Mouse (Mus musculus) olfactory bulb, adult 2 months (tissue): ENCODE measurements around the gene Uri1.

ENCODE experiments used
- CTCF ChIP-seq: fragments of 200-500 bp; IDR thresholded peaks from 2 replicates; pipeline ENCODE4 v1.5.1; 2012; ENCODE audit warnings: low read depth, mild to moderate bottlenecking, low read length, moderate library complexity; ENCODE audit not compliant: insufficient read depth
- POLR2A ChIP-seq: fragments of 200-500 bp; IDR thresholded peaks from 2 replicates; pipeline ENCODE4 v1.6.1; 2012; ENCODE audit warnings: mild to moderate bottlenecking, low read depth, low read length, moderate library complexity; ENCODE audit not compliant: insufficient read depth

- TF ChIP-seq POLR2A (no peak), CTCF (no peak)
These were observed 44.9 kb downstream of the Uri1 start for GRCm38 (mm10) chr7:37978412-37978811.
